Mouse (Mus musculus) embryo, embryonic 10 days (tissue): ENCODE measurements at regions not wholly inside any gene's neighbourhood (a gene's known extent, or its start where the extent isn't known, plus 50 kb on each side); places are given as distances from the start of the nearest gene placed in this dataset.

ENCODE experiments used
- DNase-seq: peaks from one replicate; pipeline ENCODE4 v3.0.0-alpha.2; 2015; ENCODE audit warnings: low spot score

DNA sequence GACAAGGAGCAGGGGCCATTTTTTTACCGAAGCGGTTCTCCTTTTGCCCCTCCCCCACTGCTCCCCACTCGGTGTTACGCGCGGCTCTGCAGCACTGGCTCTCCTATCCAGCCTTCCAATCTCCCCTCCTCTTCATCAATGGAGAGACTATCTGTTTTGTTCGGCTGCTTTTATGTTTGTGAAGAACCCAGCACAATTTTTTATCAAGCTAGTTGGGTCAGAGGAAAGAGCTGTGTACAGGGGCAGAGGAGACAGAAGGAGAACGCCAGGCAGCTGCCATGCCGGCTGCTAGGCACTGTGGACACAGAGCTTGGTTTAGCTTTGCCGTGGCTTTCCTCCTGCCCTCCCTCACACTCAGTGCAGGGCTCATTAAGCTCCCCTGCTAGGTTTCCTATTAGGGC, 280.3 kb downstream of the Sox11 start:
- peak; percentile 79 for DNase-seq

DNA sequence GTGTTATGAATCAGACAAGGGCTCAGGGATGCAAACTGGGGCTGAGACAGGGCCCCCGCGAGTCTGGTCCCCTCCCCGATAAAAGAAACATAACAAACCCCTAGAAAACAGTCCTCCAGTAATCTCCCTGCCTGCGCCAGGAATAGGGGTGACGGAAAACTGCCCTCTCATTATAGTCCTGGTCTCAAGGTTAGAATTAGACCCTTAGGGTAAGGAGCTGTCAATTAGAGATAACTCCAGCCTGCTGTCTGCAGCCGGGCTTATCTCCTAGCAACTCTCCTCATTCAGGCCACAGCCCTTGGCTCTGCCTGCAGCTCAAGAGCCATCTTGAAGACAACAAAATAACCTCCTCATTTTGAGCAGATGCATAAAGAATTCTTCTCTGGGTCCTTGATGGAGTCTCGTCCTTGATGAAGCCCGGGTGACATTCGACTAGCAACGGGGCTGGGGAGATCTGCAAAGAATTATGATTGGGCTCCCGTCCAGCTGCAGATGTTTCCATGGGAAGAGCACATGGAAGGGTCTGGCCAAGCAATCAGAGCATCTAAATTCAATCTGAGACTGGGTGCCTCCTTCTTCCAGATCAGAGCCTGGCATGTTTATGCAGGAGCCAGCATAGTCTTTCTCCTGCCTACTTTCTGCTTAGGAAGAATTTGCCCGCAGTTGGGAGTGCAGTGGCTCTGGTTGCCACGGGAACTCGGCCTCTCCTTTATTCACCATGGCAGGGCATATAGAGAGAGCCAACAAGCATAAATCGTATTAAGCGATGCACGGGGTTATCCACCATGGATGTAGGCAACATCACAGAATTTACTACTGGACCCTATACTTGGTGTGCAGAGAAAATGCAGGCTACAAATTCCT, 281.2 kb downstream of the Sox11 start:
- DNase-seq: peak; percentile 75

DNA sequence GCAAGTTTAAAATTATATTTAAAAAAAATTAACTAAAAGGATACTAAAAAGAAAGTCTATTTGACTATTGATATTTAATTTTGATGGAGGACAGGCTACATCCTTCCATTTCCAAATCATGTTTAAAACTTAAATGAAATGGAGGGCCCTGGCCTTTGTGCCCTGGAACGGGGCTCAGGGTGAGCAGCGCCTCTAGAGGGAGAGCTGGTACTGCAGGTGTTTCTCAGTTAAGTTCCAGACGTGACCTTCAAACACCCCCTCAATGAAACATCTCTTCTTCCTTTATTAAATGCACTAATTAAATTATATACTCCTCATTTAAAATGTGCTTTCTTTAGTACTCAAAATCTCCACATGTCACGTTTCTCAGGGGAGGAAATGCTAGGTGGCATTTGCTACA, 282.5 kb downstream of the Sox11 start:
- DNase-seq: peak; percentile 67

DNA sequence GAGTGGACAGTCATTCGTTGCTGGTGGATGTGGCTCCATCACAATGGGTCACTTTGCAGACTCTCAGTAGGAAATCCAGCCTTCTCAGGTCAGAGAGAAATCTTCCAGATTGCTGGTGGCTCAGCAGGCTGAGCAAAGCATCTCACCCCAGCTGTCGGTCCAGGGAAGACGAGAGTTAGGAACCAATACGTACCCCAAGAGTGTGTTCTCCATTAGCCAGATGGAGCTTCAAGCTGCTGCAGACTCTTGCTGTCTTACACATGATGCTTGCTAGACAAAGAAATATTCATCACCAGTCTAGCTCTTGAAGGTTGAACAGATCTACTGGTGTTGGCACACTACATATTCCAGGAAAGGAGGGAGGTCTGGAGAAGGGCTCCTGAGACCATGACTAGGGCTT, 288.0 kb downstream of the Sox11 start:
- no peak for DNase-seq

DNA sequence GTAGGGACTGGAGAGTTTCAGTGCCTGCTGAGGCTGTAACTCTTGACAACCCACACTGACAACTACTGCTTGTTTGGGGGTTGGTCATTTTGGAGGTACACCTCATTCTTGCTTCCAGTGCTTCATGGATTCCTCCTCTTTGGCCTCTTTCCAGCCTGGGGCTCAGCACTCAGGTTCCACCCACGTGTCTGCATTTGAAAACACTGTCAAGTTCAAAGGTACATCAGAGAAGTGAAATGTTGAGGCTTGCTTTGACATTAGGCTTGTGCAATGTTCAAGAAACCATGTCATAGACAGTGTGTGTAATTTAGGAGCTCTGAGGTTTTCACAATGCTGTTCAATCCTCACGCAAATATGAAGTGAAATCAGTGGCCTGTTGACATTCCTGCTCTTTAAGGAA, 304.5 kb downstream of the Sox11 start:
- DNase-seq: no peak

DNA sequence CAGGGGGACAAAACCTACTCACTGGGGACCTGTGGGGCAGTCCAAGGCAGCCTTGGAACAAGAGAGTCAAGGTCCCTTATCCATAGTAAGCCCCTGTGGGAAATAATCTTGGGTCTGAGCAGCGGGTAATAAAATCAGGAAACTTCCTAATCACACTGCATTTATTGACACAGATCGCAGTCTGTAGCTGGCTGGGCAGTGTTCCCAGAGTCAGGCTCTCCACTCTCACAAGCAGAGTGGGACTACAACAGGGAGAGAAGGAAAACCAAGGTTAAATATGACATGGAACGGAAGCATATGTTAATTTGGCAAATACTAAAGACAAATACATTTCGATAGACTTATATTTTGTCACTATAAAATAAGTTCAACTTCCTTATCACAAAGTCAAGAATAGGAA, 322.6 kb downstream of the Sox11 start:
- DNase-seq: no peak

DNA sequence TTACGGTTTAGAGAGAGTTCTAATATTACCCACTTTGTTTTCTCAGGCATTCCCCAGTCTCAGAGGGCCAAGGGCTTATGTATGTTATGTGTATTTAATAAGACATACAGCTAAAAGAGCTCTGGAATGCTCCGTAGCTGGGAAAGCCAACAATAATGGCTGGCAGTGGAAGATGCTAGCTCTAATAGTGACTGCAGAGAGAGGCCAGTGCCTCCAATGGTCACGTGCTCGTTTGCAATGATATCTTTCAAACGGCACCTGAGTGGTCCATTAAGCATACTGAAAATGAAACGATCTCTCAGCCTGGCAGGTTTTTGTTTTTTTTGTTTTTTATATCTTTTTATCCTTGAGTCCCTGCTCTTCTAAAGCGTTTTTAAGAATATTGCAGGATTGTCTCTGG, 324.0 kb downstream of the Sox11 start:
- DNase-seq: no peak

DNA sequence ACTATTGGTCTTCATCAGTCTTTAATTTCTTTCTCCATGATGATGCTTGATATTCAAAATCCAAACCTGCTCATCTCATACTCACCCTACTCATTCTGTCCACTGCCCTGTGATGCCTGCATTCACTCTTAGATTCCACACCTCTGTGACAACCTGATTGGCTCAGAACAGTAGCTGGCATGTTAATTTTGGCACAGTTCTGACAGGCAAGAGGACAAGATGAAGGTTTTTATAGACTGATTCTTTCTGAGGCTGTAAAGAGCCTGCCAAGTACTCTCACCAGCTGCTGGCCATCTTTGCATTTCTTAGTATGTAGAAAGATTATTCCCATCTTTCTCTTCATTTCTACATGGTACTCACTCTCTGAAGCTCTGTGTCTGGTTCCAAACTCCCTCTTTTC, 343.1 kb downstream of the Sox11 start:
- DNase-seq: no peak

DNA sequence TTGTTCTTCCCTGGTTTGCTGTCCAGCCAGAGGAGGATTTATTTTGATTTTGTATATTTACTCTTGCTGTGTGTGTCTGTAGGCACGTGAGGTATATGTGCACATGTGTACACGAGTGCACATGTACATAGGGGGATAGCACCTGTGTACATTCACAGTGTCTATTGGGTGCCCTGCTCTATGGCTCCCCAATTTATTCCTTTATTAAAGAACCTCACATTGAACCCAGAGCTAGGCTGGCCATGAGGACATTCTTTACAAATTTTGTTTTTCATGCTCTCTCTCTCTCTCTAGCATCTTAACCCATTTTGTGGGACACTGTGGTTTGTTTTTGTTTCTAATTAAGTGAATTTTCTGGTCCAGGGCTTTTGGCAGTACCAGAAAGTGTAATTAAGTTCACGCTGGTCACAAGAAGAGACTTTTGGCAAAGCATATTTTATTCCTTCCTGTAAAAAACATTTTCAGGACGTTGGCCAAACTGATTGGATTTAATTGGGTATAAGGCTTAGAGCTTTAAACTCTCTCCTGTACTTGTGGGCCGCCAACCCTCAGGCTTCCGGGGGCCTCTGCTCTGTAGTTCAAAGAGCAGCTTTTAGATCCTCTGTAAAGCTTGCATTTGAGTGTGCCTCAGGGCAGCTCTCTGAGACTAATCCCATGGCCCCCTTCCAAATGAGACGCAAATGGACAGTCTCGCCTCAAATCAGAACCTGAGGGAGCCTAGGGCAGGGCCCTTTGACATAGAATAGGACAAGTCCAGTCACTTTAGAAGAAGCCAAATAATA, 365.9 kb downstream of the Sox11 start:
- peak; percentile 38 for DNase-seq

DNA sequence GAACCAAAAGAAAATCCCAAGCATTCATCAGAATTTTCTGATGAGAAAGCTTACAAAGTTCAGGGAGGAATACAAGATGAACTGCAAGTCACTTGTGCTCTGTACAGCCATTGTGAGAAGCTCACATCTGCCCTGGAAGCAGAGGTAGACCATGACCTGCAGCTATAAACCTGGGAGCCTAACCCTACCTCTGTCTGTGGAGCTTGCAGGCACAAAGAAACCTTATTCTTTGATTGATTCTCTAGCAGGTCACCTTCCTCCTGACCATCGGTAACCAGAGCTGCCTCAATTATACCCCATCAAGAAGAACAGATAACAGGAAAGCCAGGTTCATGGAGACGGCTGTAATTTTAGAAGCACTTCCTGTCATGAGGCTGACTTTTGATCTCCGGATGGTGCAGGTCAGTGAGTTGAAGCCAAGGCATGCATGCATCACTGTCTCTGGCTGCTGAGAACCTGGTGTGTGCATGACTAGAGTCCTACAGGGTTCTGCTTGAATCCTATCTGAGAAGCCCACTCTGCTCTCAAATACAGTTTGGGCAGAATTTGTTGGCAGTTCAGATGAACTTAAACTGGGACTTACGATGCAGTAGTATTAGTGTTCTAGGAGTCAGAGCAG, 369.8 kb downstream of the Sox11 start:
- DNase-seq: peak; percentile 52

DNA sequence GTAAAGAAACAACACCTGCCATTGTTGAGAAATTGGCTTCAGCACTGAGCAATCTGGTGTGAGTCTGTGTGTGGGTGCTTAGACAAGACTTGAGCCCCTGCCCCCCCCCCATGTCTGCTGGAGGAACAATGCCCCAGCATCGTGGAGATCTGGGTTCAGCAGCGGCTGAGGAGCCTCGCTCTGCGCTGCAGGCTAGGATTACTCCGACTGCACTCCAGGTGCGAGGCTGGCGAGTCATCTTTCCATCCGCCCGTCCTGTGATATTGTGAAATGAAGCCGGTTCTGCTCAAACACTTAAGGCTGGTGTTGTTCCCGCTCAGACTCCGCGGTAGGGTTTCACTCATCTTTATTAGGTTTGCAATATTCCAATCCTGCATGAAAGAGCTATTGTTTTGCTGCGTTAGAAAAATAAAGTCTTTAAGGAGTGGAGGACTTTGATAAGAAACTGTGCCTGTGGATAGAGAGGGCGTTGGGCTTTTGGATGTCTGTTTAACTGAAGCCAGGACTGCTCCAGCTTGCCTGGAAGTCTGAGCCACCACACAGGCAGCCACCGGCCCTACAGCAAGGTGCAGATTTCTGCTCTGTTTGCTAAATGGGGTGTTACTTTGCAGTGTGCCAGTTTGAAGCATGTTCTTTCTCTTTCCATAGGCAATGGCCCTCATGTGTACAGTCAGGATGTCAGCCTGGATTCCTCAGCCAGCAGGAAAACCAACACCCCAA, 375.2 kb downstream of the Sox11 start:
- DNase-seq: no peak

DNA sequence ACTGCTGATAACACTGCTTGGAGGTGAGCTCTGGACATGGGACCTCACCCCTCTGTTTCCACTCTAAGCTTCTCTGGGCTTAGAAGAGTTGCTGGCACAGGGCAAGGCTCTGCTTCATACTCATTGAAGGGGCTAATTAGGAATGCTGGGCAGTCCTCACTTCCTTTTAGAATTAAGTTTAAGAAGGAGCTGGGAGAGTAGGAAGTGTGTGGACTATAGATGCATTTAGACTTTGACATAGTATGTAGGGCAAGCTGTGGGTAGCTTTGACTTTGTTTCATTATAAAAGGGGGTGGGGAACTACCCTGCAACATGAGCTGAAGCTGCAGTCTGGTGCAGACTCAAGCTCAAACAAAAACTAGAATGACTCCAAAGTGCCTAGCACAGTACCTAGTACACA, 378.5 kb downstream of the Sox11 start:
- DNase-seq: no peak

DNA sequence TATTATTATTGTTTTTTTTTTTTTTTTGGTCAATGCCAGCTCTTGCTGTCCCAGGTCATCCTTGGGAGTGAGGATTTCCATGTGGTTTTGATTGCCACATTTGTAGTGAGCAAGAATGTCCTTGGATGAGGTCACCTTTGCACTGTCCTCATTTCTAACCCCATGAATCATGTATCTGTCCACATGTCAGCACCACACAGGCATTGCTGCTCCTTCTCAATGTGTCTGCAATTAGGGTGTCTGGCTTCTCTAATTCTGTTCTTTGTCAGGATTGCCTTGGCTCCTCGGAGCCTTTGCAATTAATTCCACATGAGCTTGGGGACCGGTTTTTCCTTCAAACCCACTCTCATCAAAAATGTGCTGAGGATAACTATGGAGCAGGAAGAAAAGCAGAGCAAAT, 402.5 kb downstream of the Sox11 start:
- DNase-seq: peak; percentile 43

DNA sequence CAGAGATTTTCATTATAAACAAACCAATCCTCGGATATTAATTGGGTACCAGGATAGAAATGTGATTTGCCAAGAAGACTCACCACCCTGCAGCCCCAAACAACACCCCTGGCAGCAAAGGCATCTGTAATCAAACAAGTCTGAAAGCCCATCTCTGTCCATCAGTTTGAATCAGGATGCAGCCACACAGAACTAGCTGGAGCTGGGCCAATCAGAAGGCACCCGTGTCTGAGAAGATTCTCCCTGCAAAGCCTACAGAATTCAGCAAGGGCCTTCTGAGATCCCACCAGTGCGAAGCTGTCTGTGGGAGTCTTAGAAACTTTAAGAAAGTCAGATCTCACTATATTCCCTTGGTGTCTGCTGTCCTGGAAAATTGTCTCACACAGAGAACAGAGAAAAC, 404.5 kb downstream of the Sox11 start:
- no peak for DNase-seq

DNA sequence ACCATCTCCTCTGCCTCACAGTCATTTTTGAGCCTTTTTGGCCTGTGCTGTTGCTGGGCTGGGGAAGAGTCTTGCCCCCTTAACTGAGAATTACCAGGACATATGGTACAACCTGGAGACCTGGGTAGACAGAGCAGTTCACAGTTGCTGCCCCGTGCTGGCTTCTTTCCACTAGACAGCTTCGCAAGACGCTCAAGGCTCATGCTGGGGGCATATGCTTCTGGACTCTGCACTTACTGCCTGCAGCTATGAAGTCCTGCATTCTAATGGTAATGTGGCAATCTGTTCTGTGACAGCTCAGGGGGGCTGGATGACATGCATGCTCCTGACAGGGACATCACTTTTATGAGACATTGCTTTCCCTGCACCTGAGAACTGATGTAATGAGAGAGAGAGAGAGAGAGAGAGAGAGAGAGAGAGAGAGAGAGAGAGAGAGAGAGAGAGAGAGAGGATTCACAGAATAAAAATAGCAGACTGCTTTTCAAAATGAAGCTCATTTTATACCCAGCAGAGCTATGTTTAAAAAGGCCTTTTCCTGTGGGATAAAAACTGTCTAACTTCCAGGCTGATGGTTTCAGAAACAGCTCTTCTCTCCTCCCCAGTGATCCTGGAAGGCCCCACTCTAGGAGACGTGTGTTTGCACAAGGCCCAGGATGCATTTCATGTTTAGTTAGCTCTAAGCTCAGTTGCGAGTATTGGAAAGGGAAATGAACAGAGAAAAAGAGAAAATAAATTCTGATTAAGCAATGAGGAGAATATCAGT, 405.5 kb downstream of the Sox11 start:
- peak; percentile 33 for DNase-seq

DNA sequence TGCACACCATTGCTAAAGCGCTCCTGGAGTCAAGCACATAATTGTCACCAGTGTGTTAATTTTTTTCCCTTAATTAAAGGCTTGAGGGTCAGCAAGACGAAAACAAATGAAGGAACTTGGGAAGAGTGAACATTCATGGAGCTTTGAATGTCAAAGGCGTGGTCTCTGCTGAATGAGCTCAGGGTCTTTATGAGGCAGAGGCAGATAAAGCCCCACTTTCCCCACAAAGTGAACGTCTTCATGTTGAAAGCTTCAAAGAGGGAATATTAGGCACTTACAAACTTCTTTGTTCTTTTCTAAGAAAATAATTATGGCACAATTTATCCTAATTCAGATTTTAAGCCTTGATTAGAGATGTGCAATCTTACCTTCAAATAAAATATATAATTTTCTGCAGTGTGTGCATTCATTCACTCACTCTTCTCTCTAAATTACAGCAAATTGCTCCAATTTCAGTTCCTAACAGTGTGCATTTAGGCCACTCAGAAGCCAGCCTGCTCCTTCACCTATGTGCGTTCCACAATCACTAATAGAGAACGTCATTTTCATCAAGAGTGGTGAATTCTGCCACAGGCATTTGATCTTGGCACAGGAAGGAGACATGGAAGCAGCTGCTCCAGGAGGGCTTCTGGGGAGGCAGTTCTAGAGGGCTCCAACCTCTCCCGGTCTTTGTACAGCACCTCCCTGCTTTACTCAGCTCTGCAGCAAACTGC, 412.1 kb downstream of the Sox11 start:
- DNase-seq: no peak

DNA sequence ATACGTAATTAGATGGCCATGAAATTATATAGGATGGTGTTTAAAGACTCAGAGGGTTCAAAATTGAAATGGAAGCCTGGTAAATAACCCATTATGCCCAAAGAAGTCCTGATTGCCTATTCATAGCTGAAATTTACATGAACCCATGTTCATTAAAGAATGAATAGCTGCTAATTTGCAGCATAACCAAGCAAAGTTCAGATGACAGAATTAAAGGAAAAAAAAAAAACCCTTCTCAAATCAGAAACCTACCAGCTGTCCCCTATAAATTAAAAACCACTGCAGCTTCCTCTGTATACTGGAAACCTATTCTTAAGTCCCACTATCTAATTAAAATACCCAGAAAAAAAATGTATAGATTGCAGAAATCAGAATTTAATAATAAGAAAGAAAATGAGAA, 436.2 kb downstream of the Sox11 start:
- no peak for DNase-seq

DNA sequence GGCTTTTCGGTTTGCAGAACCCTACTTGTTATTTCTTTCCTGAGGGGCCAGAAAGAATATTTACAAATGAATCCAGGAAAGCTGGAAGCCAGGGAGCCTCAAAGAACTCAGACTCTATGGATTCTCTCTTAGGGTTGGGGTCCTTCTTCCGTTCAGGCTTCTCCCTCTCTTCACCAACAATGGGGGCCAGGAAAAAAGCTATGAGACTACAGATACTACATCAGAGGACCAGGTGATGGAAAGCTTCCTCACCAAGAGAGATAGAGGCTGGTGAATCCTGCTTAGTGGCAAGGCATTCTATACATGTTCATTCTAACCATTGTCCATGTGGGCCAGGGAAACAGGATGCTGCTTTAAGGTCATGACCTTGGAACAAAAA, 434.9 kb downstream of the Cmpk2 start:
- no peak for DNase-seq

DNA sequence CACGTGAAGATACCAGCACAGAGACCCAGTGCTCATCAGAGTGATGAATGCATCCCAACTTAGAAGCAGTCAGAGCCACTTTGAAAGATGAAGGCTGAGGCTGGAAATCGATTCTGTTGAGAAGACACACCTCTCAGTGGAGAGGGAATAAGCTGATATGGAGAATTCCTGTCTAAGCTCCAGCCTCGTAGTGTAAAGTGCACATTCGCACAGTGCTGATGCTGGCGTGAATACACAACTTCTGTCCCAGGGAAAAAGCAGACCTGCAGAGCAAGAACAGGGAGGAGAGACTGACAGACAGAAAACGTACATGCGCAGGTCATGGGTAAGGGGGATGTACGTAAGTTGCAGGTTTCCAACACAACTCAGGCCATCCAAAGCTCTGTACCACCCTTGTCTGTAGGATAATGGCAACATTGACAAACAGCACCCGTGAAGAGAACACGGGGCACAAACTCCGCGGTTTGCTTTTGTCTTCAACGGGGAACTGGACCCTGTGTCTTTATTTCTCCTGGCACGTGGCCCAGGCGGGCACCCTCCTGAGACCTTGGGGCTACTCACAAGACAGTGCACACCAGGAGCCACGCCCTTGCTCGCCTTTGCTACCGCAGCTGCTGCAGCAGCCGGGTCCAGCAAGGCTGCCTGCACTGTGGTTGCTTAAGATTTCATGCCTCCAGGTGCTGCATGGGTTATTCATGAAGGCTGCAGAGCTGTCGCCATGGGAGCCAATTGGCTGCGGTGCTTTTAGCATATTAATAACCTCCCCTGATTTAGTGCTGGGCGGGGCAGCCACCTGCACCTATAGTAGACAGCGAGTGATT, 434.3 kb downstream of the Cmpk2 start:
- peak; percentile 54 for DNase-seq

DNA sequence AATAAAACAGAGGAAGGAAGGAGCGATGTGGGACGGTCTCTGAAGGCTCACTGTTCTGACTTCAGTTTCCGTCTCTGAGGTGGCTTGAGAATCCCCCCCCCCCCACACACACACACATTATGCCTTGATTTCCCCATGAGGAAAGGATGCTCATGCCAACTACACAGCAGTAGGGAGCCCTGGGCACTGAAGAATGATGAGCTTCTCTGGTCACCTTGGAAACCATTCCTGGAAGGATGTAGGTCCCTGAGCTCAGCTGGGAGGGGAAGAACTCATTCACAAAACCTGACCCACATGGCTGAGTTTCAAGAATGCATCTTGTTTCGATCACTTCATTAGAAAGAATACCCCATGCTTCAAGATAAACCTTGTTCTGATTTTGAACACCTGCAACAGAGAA, 422.2 kb downstream of the Cmpk2 start:
- DNase-seq: no peak
